Mouse (Mus musculus): ENCODE measurements around the gene Dhx58. TPM values are rescaled to one million over a fixed set of nuclear protein-coding genes. Genes with fewer than 3 reads are reported as not detected.

The Dhx58 gene
- 1 to 10 TPM in 1 of 2 experiments, under 1 TPM in 1; 0.60 to 7.9 TPM for polyA plus RNA-seq (2012; fragmentation: generic; extraction: Trizol)

GRCm38 (mm10) chr11:100703851-100704531 lies at the start of gene Dhx58:
TSS of gene Dhx58 (minus strand) at chr11:100704271.

GRCm38 (mm10) chr11:100738066-100738604 lies 34.1 kb upstream of the Dhx58 start, which contains the start of gene Rab5c:
TSS of gene Rab5c (minus strand) at chr11:100738215.

GRCm38 (mm10) chr11:100713735-100714533 lies 9.9 kb upstream of the Dhx58 start, which contains the start of gene Hspb9:
TSS of gene Hspb9 (plus strand) at chr11:100713850.

GRCm38 (mm10) chr11:100711783-100712615 lies 7.9 kb upstream of the Dhx58 start, which contains the start of gene Kat2a:
TSS of gene Kat2a (minus strand) at chr11:100712465.

GRCm38 (mm10) chr11:100692164-100692616 lies 11.9 kb downstream of the Dhx58 start, which contains the start of gene Zfp385c:
TSS of gene Zfp385c (minus strand) at chr11:100692455.

Other genes with a start within 250 kb of the Dhx58 start
- gene Klhl11, start 231.5 kb downstream of the Dhx58 start, polyA plus RNA-seq (2012; fragmentation: generic; extraction: Trizol) = 1 to 10 TPM in 1 of 2 experiments, under 1 TPM in 1; 0.21 to 2.3 TPM
- gene Acly, start 176.3 kb downstream of the Dhx58 start, polyA plus RNA-seq (2012; fragmentation: generic; extraction: Trizol) = 10 to 100 TPM; 34.3 to 98.6 TPM
- under 1 TPM; 0.14 to 0.72 TPM for gene Ttc25, start 158.7 kb downstream of the Dhx58 start, polyA plus RNA-seq (2012; fragmentation: generic; extraction: Trizol)
- 10 to 100 TPM in 1 of 2 experiments, 1 to 10 TPM in 1; 8.2 to 26.1 TPM for gene Cnp, start 129.4 kb downstream of the Dhx58 start, polyA plus RNA-seq (2012; fragmentation: generic; extraction: Trizol)
- 10 to 100 TPM; 26.0 to 56.3 TPM for gene Nkiras2, start 85.0 kb downstream of the Dhx58 start, polyA plus RNA-seq (2012; fragmentation: generic; extraction: Trizol)
- 100 to 1,000 TPM in 1 of 2 experiments, 10 to 100 TPM in 1; 26.2 to 140 TPM for gene Dnajc7, start 84.1 kb downstream of the Dhx58 start, polyA plus RNA-seq (2012; fragmentation: generic; extraction: Trizol)
- gene Zfp385c, start 11.8 kb downstream of the Dhx58 start, polyA plus RNA-seq (2012; fragmentation: generic; extraction: Trizol) = under 1 TPM; 0.04 to 0.05 TPM
- 10 to 100 TPM; 60.0 to 66.4 TPM for gene Kat2a, start 8.2 kb upstream of the Dhx58 start, polyA plus RNA-seq (2012; fragmentation: generic; extraction: Trizol)
- under 1 TPM; 0.34 to 0.59 TPM for gene Hspb9, start 9.6 kb upstream of the Dhx58 start, polyA plus RNA-seq (2012; fragmentation: generic; extraction: Trizol)
- 100 to 1,000 TPM; 160 to 229 TPM for gene Rab5c, start 33.9 kb upstream of the Dhx58 start, polyA plus RNA-seq (2012; fragmentation: generic; extraction: Trizol)
- gene Kcnh4, start 55.7 kb upstream of the Dhx58 start, polyA plus RNA-seq (2012; fragmentation: generic; extraction: Trizol) = under 1 TPM in 1 of 2 experiments, not detected in 1; 0.01 TPM
- not detected for gene Hcrt, start 58.7 kb upstream of the Dhx58 start, polyA plus RNA-seq (2012; fragmentation: generic; extraction: Trizol)
- 10 to 100 TPM in 1 of 2 experiments, 1 to 10 TPM in 1; 5.6 to 24.7 TPM for gene Ghdc, start 66.7 kb upstream of the Dhx58 start, polyA plus RNA-seq (2012; fragmentation: generic; extraction: Trizol)
- 10 to 100 TPM in 1 of 2 experiments, 1 to 10 TPM in 1; 4.0 to 25.5 TPM for gene Stat5b, start 146.5 kb upstream of the Dhx58 start, polyA plus RNA-seq (2012; fragmentation: generic; extraction: Trizol)
- gene Stat5a, start 155.1 kb upstream of the Dhx58 start, polyA plus RNA-seq (2012; fragmentation: generic; extraction: Trizol) = 10 to 100 TPM in 1 of 2 experiments, 1 to 10 TPM in 1; 5.4 to 67.1 TPM
- gene Stat3, start 235.3 kb upstream of the Dhx58 start, polyA plus RNA-seq (2012; fragmentation: generic; extraction: Trizol) = 10 to 100 TPM in 1 of 2 experiments, 1 to 10 TPM in 1; 5.2 to 83.6 TPM

All from C3H10T1/2 (cell line).